Mouse (Mus musculus) MEL (cell line): ENCODE measurements around the gene Il12rb1. TPM values are rescaled to one million over a fixed set of nuclear protein-coding genes. Genes with fewer than 3 reads are reported as not detected.

Experiments used
- DNase-seq: peaks from one replicate; pipeline ENCODE4 v3.0.0; 2011; ENCODE audit warnings: low read depth, low spot score
- H3K27ac ChIP-seq: 2 replicates; pipeline ENCODE4 v1.5.1; 2012; ENCODE audit warnings: low read depth, mild to moderate bottlenecking, control low read depth, low read length, moderate library complexity; ENCODE audit not compliant: control insufficient read depth
- H3K27me3 ChIP-seq, 2 experiments: fragments of 150-350 bp in 1 of 2; sonication (generic) in 1 of 2; 2 replicates each; pipeline ENCODE4 v1.6.1; 2012; ENCODE audit warnings: low read length in 2 of 2, mild to moderate bottlenecking in 2 of 2, improper control_type of control experiment in 1 of 2, moderate library complexity in 1 of 2; ENCODE audit not compliant: insufficient read depth in 2 of 2, control insufficient read depth in 1 of 2
- H3K36me3 ChIP-seq, 2 experiments: 2 replicates each; pipeline ENCODE4 v1.6.1; 2012 to 2014; ENCODE audit warnings: low read length in 2 of 2, improper control_type of control experiment in 1 of 2, inconsistent platforms in 1 of 2, mild to moderate bottlenecking in 1 of 2; ENCODE audit not compliant: insufficient read depth in 2 of 2, control insufficient read depth in 1 of 2
- H3K4me1 ChIP-seq, 2 experiments: fragments of 150-350 bp in 1 of 2; sonication (generic) in 1 of 2; 2 replicates each; pipeline ENCODE4 v1.6.1; 2012; ENCODE audit warnings: low read length in 2 of 2, improper control_type of control experiment in 1 of 2, mild to moderate bottlenecking in 1 of 2; ENCODE audit not compliant: insufficient read depth in 2 of 2, control insufficient read depth in 1 of 2
- H3K4me3 ChIP-seq, 2 experiments: fragments of 150-350 bp in 1 of 2; sonication (generic) in 1 of 2; 2 replicates each; pipeline ENCODE4 v1.5.1; 2012; ENCODE audit warnings: low read depth in 2 of 2, low read length in 2 of 2, mild to moderate bottlenecking in 2 of 2, moderate library complexity in 2 of 2, control low read depth in 1 of 2, improper control_type of control experiment in 1 of 2; ENCODE audit not compliant: control insufficient read depth in 1 of 2, insufficient read depth in 1 of 2
- H3K79me2 ChIP-seq: 2 replicates; pipeline ENCODE4 v1.6.1; 2012; ENCODE audit warnings: mild to moderate bottlenecking, low read length, moderate library complexity; ENCODE audit not compliant: control insufficient read depth, poor library complexity, insufficient read depth
- H3K9ac ChIP-seq: 2 replicates; pipeline ENCODE4 v1.6.1; 2012; ENCODE audit warnings: low read depth, mild to moderate bottlenecking, control low read depth, low read length, moderate library complexity; ENCODE audit not compliant: control insufficient read depth, poor library complexity, severe bottlenecking
- H3K9me3 ChIP-seq: fragments of 150-350 bp; sonication (generic); replicated peaks from 2 replicates; pipeline ENCODE4 v1.6.1; 2012; ENCODE audit warnings: mild to moderate bottlenecking, low read length, improper control_type of control experiment, moderate library complexity; ENCODE audit not compliant: insufficient read depth
- BHLHE40 ChIP-seq: IDR thresholded peaks from 2 replicates; pipeline ENCODE4 v1.6.1; 2012; ENCODE audit warnings: low read depth, mild to moderate bottlenecking, inconsistent platforms, low read length, improper control_type of control experiment, borderline replicate concordance
- E2F4 ChIP-seq: IDR thresholded peaks from 2 replicates; pipeline ENCODE4 v1.6.1; 2011; ENCODE audit warnings: low read depth, low read length, improper control_type of control experiment, borderline replicate concordance
- ELF1 ChIP-seq: IDR thresholded peaks from 2 replicates; pipeline ENCODE4 v1.6.1; 2014; ENCODE audit warnings: low read depth, mild to moderate bottlenecking, inconsistent platforms, low read length, improper control_type of control experiment, moderate library complexity
- EP300 ChIP-seq, 2 experiments: IDR thresholded peaks; 2 replicates each; pipeline ENCODE4 v1.6.1; 2011; ENCODE audit warnings: improper control_type of control experiment in 2 of 2, low read length in 2 of 2, low read depth in 1 of 2, mild to moderate bottlenecking in 1 of 2
- GATA1 ChIP-seq: IDR thresholded peaks from 2 replicates; pipeline ENCODE4 v1.6.1; 2011; ENCODE audit warnings: low read depth, low read length, improper control_type of control experiment
- HCFC1 ChIP-seq: IDR thresholded peaks from 2 replicates; pipeline ENCODE4 v1.6.1; 2012; ENCODE audit warnings: low read depth, mild to moderate bottlenecking, inconsistent platforms, low read length, improper control_type of control experiment, moderate library complexity
- JUND ChIP-seq: IDR thresholded peaks from 2 replicates; pipeline ENCODE4 v1.6.1; 2011; ENCODE audit warnings: low read depth, mild to moderate bottlenecking, improper control_type of control experiment, low read length
- MAFK ChIP-seq: IDR thresholded peaks from 2 replicates; pipeline ENCODE4 v1.6.1; 2011; ENCODE audit warnings: low read depth, mild to moderate bottlenecking, low read length, improper control_type of control experiment, borderline replicate concordance
- MAX ChIP-seq: IDR thresholded peaks from 2 replicates; pipeline ENCODE4 v1.6.1; 2011; ENCODE audit warnings: low read length, improper control_type of control experiment
- MAZ ChIP-seq: IDR thresholded peaks from 2 replicates; pipeline ENCODE4 v1.6.1; 2012; ENCODE audit warnings: low read depth, mild to moderate bottlenecking, inconsistent platforms, low read length, improper control_type of control experiment
- MEF2A ChIP-seq: IDR thresholded peaks from 2 replicates; pipeline ENCODE4 v1.6.1; 2014; ENCODE audit warnings: low read depth, mild to moderate bottlenecking, inconsistent platforms, low read length, improper control_type of control experiment; ENCODE audit not compliant: poor library complexity, insufficient replicate concordance, severe bottlenecking; ENCODE audit errors: extremely low read depth
- MXI1 ChIP-seq: IDR thresholded peaks from 2 replicates; pipeline ENCODE4 v1.6.1; 2011; ENCODE audit warnings: mild to moderate bottlenecking, low read depth, low read length, improper control_type of control experiment
- MYB ChIP-seq: IDR thresholded peaks from 2 replicates; pipeline ENCODE4 v1.6.1; 2011; ENCODE audit warnings: mild to moderate bottlenecking, low read depth, low read length, improper control_type of control experiment
- MYC ChIP-seq: IDR thresholded peaks from 2 replicates; pipeline ENCODE4 v1.6.1; 2011; ENCODE audit warnings: low read depth, mild to moderate bottlenecking, low read length, improper control_type of control experiment, moderate library complexity
- NELFE ChIP-seq: IDR thresholded peaks from 2 replicates; pipeline ENCODE4 v1.6.1; 2011; ENCODE audit warnings: low read depth, low read length, improper control_type of control experiment
- NRF1 ChIP-seq: IDR thresholded peaks from 2 replicates; pipeline ENCODE4 v1.6.1; 2014; ENCODE audit warnings: low read depth, mild to moderate bottlenecking, inconsistent platforms, low read length, improper control_type of control experiment, moderate library complexity; ENCODE audit not compliant: poor library complexity, insufficient read depth, severe bottlenecking
- POLR2AphosphoS2 ChIP-seq: IDR thresholded peaks from 2 replicates; pipeline ENCODE4 v1.6.1; 2011; ENCODE audit warnings: low read length, improper control_type of control experiment
- RAD21 ChIP-seq: IDR thresholded peaks from 2 replicates; pipeline ENCODE4 v1.6.1; 2011; ENCODE audit warnings: mild to moderate bottlenecking, low read depth, low read length, improper control_type of control experiment
- SMC3 ChIP-seq: IDR thresholded peaks from 2 replicates; pipeline ENCODE4 v1.6.1; 2011; ENCODE audit warnings: low read depth, low read length, improper control_type of control experiment
- TBP ChIP-seq: IDR thresholded peaks from 2 replicates; pipeline ENCODE4 v1.8.0; 2011; ENCODE audit warnings: low read depth, low read length, improper control_type of control experiment
- USF1 ChIP-seq: IDR thresholded peaks from 2 replicates; pipeline ENCODE4 v1.6.1; 2014; ENCODE audit warnings: low read depth, mild to moderate bottlenecking, inconsistent platforms, low read length, improper control_type of control experiment, moderate library complexity
- USF2 ChIP-seq, 2 experiments: IDR thresholded peaks; 2 replicates each; pipeline ENCODE4 v1.6.1; 2011 to 2012; ENCODE audit warnings: improper control_type of control experiment in 2 of 2, low read length in 2 of 2, borderline replicate concordance in 1 of 2, inconsistent platforms in 1 of 2, low read depth in 1 of 2, mild to moderate bottlenecking in 1 of 2; ENCODE audit not compliant: insufficient read depth in 1 of 2
- ZC3H11A ChIP-seq: IDR thresholded peaks from 2 replicates; pipeline ENCODE4 v1.6.1; 2012; ENCODE audit warnings: low read depth, mild to moderate bottlenecking, inconsistent platforms, low read length, improper control_type of control experiment
- ZKSCAN1 ChIP-seq: IDR thresholded peaks from 2 replicates; pipeline ENCODE4 v1.6.1; 2012; ENCODE audit warnings: low read depth, mild to moderate bottlenecking, inconsistent platforms, low read length, improper control_type of control experiment, moderate library complexity
- ZMIZ1 ChIP-seq: IDR thresholded peaks from 2 replicates; pipeline ENCODE4 v1.6.1; 2012; ENCODE audit warnings: low read depth, mild to moderate bottlenecking, inconsistent platforms, low read length, improper control_type of control experiment, moderate library complexity
- ZNF384 ChIP-seq: IDR thresholded peaks from 2 replicates; pipeline ENCODE4 v1.6.1; 2012; ENCODE audit warnings: low read depth, mild to moderate bottlenecking, inconsistent platforms, low read length, improper control_type of control experiment
- polyA plus RNA-seq, 2 experiments: library from polyadenylated mRNA; stranded (reverse) in 1 of 2; unstranded in 1 of 2; fragments of >175 nt in 1 of 2; fragments of >200 nt in 1 of 2; gene quantifications; 2 replicates each; pipeline versions ENCODE4 v1.2.1 to v1.2.4; 2012; ENCODE audit warnings: low replicate concordance in 2 of 2, low read depth in 1 of 2; ENCODE audit not compliant: insufficient read length in 2 of 2, insufficient read depth in 1 of 2, missing spikeins in 1 of 2
- total RNA-seq: library from RNA; depleted of rRNA; stranded (reverse); fragments of 300-350 nt; gene quantifications from 2 replicates; pipeline ENCODE4 v1.2.3, GENCODE M21; 2012

Gene Il12rb1
- total and polyA plus RNA-seq, 3 experiments: 1.2 to 2.2 TPM; not detected in 1

GRCm38 (mm10) chr8:70865350-70866000, 57.2 kb downstream of the Il12rb1 start (continued):
- no peak for TF ChIP-seq JUND
- peak; percentile 75 for TF ChIP-seq HCFC1
- TF ChIP-seq ZC3H11A: no peak
- TF ChIP-seq RAD21: no peak
- peak; percentile 91 for TF ChIP-seq NRF1
- peak; percentile 64; the same call in 1 of the 2 replicates for TF ChIP-seq ELF1
- TF ChIP-seq NELFE: peak; percentile 80
- no peak; the same call in 1 of the 2 replicates for TF ChIP-seq ZNF384
- no peak for TF ChIP-seq SMC3
- TF ChIP-seq MAX: peak; percentile 17; the same call in 1 of the 2 replicates
- TF ChIP-seq MXI1: peak; percentile 84; the same call in 1 of the 2 replicates
- no peak for TF ChIP-seq USF1

GRCm38 (mm10) chr8:70866001-70866520, 57.8 kb downstream of the Il12rb1 start:
- Histone ChIP-seq H3K9me3 (no peaks in the 10 kb centered on the region), H3K9ac (peak overlapping the region; percentile 52), H3K4me3 (peak overlapping the region; percentile 47 to 49), H3K4me1 (0 out of 4 replicates have a peak, but pooled peaks cover 0 to 5% of the 10 kb centered on the region in 2 experiments), H3K79me2 (no peaks in the 10 kb centered on the region; the same call in 1 of the 2 replicates), H3K27me3 (no peaks in the 10 kb centered on the region), H3K36me3 (peaks cover 0 to 2% of the 10 kb centered on the region in 2 experiments; a peak in 1 of 4 replicates), H3K27ac (peak overlapping the region; percentile 41)
- DNase-seq: no peak
- TF ChIP-seq ELF1 (no peak), E2F4 (no peak), MYB (no peak), JUND (no peak), MXI1 (no peak), ZKSCAN1 (no peak), BHLHE40 (no peak), EP300 (IDR thresholded peaks at IDR 0.05; ENCODE audit: low read depth in 1 of 2, low read length in 2 of 2) (no peak), ZMIZ1 (no peak), MYC (no peak), POLR2AphosphoS2 (no peak), USF2 (IDR thresholded peaks at IDR 0.05; ENCODE audit: borderline replicate concordance in 1 of 2, insufficient read depth in 1 of 2, low read depth in 1 of 2, low read length in 2 of 2) (no peak), GATA1 (no peak), ZC3H11A (no peak), MAZ (no peak), MEF2A (no peak), MAFK (no peak), TBP (no peak)
